Mouse (Mus musculus): Measurements from ENCODE around the gene Lgals1.

DNA sequence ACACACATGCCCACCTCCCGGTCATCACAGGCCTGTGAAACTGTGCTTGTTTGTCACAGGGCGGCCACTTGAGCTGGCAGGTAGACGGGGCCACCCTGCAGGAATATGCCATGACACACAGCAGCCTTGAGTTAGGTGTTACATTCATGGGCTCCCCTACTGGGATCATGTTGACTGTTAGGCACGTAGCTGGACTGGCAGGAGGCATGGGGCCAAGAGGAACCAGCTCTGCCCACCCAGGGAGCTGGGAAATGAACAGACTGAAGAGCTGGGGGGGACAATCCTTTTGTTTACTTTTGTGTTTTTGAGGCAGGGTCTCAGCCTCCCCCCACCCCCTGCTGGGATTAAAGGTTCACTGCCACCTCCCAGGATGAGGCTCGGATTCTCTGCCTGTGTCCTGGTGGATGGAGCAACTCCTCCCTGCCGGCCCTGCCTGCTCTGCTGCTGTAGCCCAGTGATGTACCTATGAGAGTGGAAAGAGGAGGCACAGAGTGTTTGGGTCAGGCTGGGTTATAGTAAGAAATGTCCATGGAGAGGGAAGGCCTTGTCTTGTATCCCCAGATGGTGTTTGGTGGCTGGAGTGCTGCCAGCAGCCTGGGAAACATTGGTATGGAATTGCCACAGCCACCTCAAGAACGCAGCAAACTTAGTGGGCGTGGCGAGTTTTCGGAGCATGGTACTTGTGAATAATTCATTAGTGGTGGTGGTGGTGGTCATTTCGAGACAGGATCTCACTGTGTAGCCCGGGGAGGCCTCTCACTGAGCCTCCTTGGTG is 10.3 kb upstream of the Lgals1 start:
- TF ChIP-seq CTCF (conservative IDR thresholded peaks at IDR 0.05; ENCODE audit: low read length): no peak
- TF ChIP-seq POU5F1 (IDR thresholded peaks at IDR 0.05; ENCODE audit: borderline replicate concordance, low read length): no peak
- TF ChIP-seq NANOG (IDR thresholded peaks at IDR 0.05; ENCODE audit: borderline replicate concordance, low read length): no peak

Data from E14TG2a.4 (cell line).